Mouse (Mus musculus): ENCODE data around the gene Gm30083.

DNA sequence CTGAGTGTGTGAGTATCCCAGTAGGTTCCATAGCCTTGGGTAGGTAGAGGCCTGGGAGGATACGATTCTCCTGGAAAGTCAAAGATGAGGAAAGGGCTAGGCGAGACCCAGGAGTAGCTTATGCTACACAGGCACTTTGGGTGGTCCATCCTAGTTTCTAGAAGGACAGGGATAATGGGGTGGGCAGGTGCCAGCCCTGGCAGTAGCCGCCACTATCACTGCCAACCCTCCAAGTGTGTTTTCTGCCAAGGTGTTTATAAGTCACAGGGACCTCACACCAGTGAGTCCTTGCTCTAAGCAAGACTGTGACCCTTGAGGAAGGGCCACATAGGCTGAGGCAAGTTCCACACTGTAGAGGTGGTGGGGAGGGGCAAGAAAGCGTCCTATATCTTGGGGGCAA lies 26.3 kb upstream of the Gm30083 start:
- TF ChIP-seq GATA1 (IDR thresholded peaks at IDR 0.05; ENCODE audit: borderline replicate concordance, low read length) = no peak
- no peak for TF ChIP-seq FLI1 (IDR thresholded peaks at IDR 0.05; ENCODE audit: low read length)
